Mouse (Mus musculus) forebrain, embryonic 13.5 days (tissue): ENCODE results near the gene Gmppb. TPM values are rescaled to one million over a fixed set of nuclear protein-coding genes. Genes with fewer than 3 reads are reported as not detected.
A peak's percentile ranks its signal among the peaks of the same experiment; 100 is the strongest.

ENCODE experiments used
- ATAC-seq: fragments of 200-750 bp; cut with Nextera tagmentation; 2 replicates; pipeline ENCODE4 v1.8.0; 2017
- H3K27ac ChIP-seq: fragments of 300-500 bp; sonication (generic); 2 replicates; pipeline ENCODE4 v1.5.1; 2015; ENCODE audit warnings: inconsistent platforms, mild to moderate bottlenecking, moderate library complexity
- H3K27me3 ChIP-seq: fragments of 300-500 bp; sonication (generic); 2 replicates; pipeline ENCODE4 v1.6.1; 2015; ENCODE audit warnings: mild to moderate bottlenecking, inconsistent platforms
- H3K36me3 ChIP-seq: fragments of 300-500 bp; sonication (generic); 2 replicates; pipeline ENCODE4 v1.6.1; 2015; ENCODE audit warnings: mild to moderate bottlenecking, inconsistent platforms; ENCODE audit not compliant: poor library complexity, severe bottlenecking
- H3K4me1 ChIP-seq: fragments of 300-500 bp; sonication (generic); 2 replicates; pipeline ENCODE4 v1.6.1; 2015; ENCODE audit warnings: inconsistent platforms
- H3K4me2 ChIP-seq: fragments of 300-500 bp; sonication (generic); 2 replicates; pipeline ENCODE4 v1.6.1; 2015; ENCODE audit warnings: inconsistent platforms, mild to moderate bottlenecking, moderate library complexity
- H3K4me3 ChIP-seq: fragments of 300-500 bp; sonication (generic); 2 replicates; pipeline ENCODE4 v1.5.1; 2015; ENCODE audit warnings: mild to moderate bottlenecking, inconsistent platforms
- H3K9ac ChIP-seq: fragments of 300-500 bp; sonication (generic); 2 replicates; pipeline ENCODE4 v1.6.1; 2015; ENCODE audit warnings: mild to moderate bottlenecking, inconsistent platforms
- H3K9me3 ChIP-seq: fragments of 300-500 bp; sonication (generic); replicated peaks from 2 replicates; pipeline ENCODE4 v1.6.1; 2016; ENCODE audit warnings: inconsistent platforms
- WGBS: fragments of 180-500 bp; shearing (Covaris S2); methylation state at CpG from one replicate; pipeline ENCODE4 v1.1.7; 2015; 5-methylcytosine and 5-hydroxymethylcytosine counted together
- microRNA-seq: library from miRNA; unstranded; fragments of <30 nt; microRNA quantifications from one replicate; pipeline ENCODE4, GENCODE M21; 2016
- polyA plus RNA-seq: library from polyadenylated mRNA; unstranded; fragments of >200 nt; fragmentation: Nextera tagmentation; extraction: Ambion mirVana; gene quantifications from 2 replicates; pipeline ENCODE4 v1.2.1, GENCODE M21; 2015

Gmppb gene
- polyA plus RNA-seq, 1 experiment from 2014 or later: 20.8 TPM

DNA sequence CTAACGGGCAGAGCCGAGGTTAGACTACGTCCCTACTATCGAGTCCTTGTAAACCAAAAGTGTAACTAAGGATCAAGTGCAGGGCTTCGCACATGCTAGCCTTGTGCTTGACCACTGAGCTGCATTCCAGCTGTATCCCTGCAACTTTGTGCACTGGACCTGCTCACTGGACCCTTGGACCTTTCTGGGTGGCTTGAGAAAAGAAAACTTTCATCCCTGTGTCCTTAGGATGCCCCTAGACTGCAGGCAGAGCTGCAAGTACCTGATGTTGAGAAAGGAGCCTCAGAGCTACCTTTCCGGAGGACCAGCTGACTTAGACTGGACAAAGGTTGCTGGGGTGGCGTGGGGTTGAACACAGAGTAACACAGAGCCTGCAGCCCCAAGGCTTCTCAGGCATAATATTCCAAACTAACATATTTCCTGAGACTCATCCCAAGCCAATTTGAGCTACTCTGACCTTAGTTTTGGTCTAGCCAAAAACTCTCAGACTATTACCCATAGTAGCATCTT, 41.6 kb downstream of the Gmppb start:
- Histone ChIP-seq H3K9me3 (no peaks in the 10 kb centered on the region), H3K4me2 (no peak overlapping the region), H3K4me1 (peaks cover 23% of the 10 kb centered on the region), H3K9ac (no peak overlapping the region), H3K36me3 (peaks cover 75% of the 10 kb centered on the region), H3K4me3 (no peak overlapping the region), H3K27me3 (no peaks in the 10 kb centered on the region), H3K27ac (no peak overlapping the region)
- no peak for ATAC-seq
- 98% methylated on average over 7 of the region's 7 CpGs for WGBS

DNA sequence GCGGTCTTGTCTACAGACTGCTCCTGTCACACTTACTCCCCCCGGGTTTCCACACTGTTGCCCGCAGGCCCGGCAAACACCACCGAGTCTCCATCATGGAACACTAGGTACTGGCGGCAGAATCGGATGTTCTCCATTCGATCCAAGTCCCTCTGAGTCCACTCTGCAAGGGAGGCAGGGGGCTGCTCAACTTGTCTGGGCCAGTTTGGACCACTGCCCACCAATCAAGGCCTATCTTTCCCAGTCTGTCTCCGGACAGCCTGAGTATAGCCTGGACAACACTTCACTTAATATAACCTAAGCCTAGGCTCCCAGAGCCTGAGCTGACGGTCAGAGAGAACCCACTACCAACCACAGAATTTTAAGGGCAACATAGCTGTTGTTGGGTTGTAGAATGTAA, 44.5 kb downstream of the Gmppb start:
- peaks cover 49% of the 10 kb centered on the region for H3K36me3 ChIP-seq
- peaks cover 25% of the 10 kb centered on the region for H3K4me1 ChIP-seq
- no peaks in the 10 kb centered on the region for H3K27me3 ChIP-seq
- H3K4me2 ChIP-seq: peak overlapping the region; percentile 98
- H3K27ac ChIP-seq: peak overlapping the region; percentile 55
- WGBS: 74% methylated on average over 10 of the region's 10 CpGs
- no peak for ATAC-seq
- peak overlapping the region; percentile 64 for H3K4me3 ChIP-seq
- no peaks in the 10 kb centered on the region for H3K9me3 ChIP-seq
- peak overlapping the region; percentile 77; the same call in 1 of the 2 replicates for H3K9ac ChIP-seq

DNA sequence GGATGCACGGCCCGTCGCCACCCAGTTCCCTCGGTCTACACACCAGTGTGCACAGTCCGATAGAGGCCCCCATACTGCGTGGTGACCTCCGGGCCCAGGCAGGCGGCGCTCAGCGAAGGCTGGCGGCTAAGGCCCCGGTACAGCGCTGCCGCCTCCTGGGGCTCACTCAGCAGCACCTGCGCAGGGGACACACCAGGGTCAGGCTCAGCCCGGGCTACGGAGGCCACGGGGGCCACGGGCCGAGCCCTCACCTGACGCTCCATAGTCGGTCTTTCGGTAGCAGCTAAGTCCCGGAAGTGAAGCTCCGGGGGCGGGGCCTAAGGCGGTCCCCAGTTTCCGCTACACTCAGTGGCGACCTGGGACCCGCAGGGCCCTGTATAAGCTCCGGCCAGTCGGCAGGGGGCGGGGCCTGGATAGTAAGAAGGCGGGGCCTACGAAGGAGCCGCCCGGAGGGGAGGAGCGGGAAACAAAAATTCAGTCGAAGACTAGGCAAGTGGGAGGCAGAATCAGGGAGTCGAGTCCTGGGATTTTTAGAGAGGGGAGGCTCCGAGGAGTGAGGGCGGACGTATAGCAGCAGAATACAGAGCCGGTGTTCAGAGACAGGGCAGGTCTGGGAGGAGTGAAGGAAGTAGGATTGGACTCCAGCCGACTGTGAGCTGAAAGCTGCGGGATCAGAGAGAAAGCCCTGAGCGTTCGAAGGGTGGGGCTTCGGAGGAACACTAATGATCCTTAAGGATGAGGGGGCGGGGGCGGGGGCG, 45.3 kb downstream of the Gmppb start, which contains the start of gene Apeh:
Apeh (minus strand) TSS at position 423 of the 758 bp plus-strand sequence.
- Histone ChIP-seq H3K9me3 (no peaks in the 10 kb centered on the region), H3K9ac (peak within 1 kb of the TSS; percentile 77), H3K4me1 (peaks cover 25% of the 10 kb centered on the region), H3K27ac (peak within 1 kb of the TSS; percentile 55), H3K27me3 (no peaks in the 10 kb centered on the region), H3K4me3 (peak within 1 kb of the TSS; percentile 64), H3K36me3 (peaks cover 47% of the 10 kb centered on the region), H3K4me2 (peak within 1 kb of the TSS; percentile 98)
- WGBS: 2% methylated on average over 49 of the region's 52 CpGs
- ATAC-seq: peak; percentile 95

DNA sequence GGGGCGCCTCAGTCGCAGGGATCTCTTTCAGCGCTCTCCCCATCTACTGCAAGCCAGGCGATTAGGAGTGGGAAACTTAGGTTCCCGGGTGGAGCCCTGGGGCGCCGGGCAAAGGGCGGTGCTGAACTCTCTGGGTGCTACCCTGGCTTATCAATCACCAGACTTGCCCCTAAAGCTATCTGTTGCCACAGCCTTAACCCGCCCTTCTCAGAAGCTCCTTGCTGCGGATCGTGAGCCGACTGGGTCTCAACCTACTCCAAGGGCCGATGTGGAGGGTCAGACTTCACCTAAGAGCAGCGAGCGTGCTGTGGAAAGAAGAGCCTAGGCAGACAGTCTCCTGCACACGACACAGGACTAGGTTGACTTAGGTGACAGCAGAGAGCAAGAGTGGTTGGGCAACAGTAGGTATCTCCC, 46.0 kb downstream of the Gmppb start:
- Histone ChIP-seq H3K27ac (peak overlapping the region; percentile 55; the same call in 1 of the 2 replicates), H3K9me3 (no peaks in the 10 kb centered on the region), H3K4me1 (peaks cover 25% of the 10 kb centered on the region), H3K4me2 (peak overlapping the region; percentile 98), H3K36me3 (peaks cover 47% of the 10 kb centered on the region), H3K9ac (peak overlapping the region; percentile 77), H3K27me3 (no peaks in the 10 kb centered on the region), H3K4me3 (peak overlapping the region; percentile 64)
- WGBS: 0% methylated on average over 16 of the region's 16 CpGs
- ATAC-seq: no peak; the same call in 1 of the 2 replicates

DNA sequence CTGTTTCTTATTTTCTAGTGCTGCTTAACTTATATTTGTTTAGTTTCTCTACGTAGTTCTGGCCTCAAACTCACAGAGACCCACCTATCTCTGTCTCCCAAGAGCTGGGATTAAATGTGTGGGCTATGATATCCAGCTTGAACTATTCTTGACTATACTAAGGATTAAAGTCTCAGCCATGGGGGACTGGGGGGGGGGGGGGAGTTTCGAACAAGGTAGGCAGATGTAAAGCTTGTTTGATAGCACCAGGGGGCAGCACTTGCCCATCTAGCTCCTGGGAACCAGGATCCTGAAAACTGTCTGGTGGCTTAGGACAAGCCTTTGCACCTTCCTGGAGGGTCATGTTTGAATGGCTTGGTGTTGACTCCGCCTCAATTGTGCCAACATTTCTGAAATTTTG, 46.5 kb downstream of the Gmppb start:
- Histone ChIP-seq H3K4me3 (peak overlapping the region; percentile 64), H3K9me3 (no peaks in the 10 kb centered on the region), H3K4me2 (peak overlapping the region; percentile 98), H3K27me3 (no peaks in the 10 kb centered on the region), H3K27ac (no peak overlapping the region), H3K36me3 (peaks cover 42% of the 10 kb centered on the region), H3K4me1 (peaks cover 25% of the 10 kb centered on the region), H3K9ac (peak overlapping the region; percentile 77)
- WGBS: 13% methylated on average over 3 of the region's 3 CpGs
- ATAC-seq: no peak

DNA sequence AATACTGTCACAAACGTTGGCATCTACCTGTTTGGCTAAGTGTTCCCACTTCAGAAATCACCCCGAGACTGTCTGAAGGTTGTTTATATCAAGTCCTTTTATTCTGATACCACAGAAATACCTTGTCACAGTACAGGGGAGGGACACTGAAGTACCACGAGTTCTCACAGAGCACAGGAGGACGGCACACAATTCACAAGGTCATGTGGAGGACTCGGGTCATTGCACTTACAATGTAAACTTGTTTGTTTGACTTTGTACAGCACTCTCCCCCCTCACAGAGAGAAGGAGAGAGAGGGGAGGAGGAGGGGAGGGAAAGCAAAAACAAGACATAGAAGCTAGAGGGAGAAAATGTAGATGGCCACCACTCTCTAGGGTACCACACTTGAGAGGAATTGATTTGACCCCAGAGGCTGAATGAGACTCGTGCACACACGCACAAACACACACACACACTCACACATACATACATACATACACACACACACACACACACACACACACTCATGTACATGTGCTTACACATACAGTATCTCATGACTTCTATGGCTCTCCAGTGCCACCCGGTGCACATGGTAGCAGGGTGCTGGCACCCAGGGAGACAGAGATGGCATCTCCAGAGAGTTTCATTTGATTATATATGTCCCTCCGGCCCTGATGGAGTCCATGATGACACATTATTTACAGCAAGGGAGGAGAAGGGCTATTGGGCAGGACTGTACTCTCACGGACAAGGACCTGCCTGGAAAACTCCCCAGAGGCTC, 47.1 kb downstream of the Gmppb start:
- peaks cover 25% of the 10 kb centered on the region for H3K4me1 ChIP-seq
- no peaks in the 10 kb centered on the region for H3K27me3 ChIP-seq
- H3K27ac ChIP-seq: no peak overlapping the region
- 68% methylated on average over 10 of the region's 10 CpGs for WGBS
- no peaks in the 10 kb centered on the region for H3K9me3 ChIP-seq
- no peak for ATAC-seq
- H3K4me3 ChIP-seq: no peak overlapping the region
- H3K36me3 ChIP-seq: peaks cover 36% of the 10 kb centered on the region
- H3K9ac ChIP-seq: no peak overlapping the region
- H3K4me2 ChIP-seq: no peak overlapping the region

DNA sequence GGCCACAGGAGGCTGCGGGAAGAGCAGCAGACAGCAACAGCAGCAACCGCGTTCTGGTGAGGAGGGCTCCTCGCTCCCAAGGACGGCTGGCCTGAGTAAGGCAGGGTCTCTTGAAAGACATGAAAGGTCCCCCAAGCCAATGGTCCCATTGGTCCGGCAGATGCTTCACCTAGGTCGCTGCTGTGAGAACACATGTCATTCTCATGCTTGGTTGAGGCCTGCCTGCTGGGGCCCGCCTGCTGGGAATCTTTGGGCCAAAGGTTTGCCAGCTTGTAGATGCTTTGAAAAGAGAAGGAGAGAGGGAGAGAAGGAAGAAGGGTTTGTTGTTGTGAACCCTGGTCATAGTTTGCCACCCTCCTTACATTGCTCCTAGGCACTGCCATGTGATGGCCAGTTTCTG, 50.6 kb downstream of the Gmppb start:
- no peak overlapping the region for H3K4me3 ChIP-seq
- H3K36me3 ChIP-seq: peaks cover 39% of the 10 kb centered on the region
- 87% methylated on average over 8 of the region's 8 CpGs for WGBS
- H3K4me2 ChIP-seq: no peak overlapping the region
- no peaks in the 10 kb centered on the region for H3K27me3 ChIP-seq
- no peak overlapping the region for H3K9ac ChIP-seq
- H3K4me1 ChIP-seq: peaks cover 11% of the 10 kb centered on the region
- H3K27ac ChIP-seq: no peak overlapping the region
- no peak for ATAC-seq
- H3K9me3 ChIP-seq: no peaks in the 10 kb centered on the region

Small RNA genes within 50 kb of the gene (microRNA-seq; reads per million reads assigned to microRNA genes)
- gene Mir7088: not detected

Other genes with a start within 250 kb of the Gmppb start
- gene Rbm6, start 176.0 kb upstream of the Gmppb start, polyA plus RNA-seq: 125 and 129 TPM in 2 replicates
- 18.9 and 20.6 TPM in 2 replicates for gene Mon1a, start 161.1 kb upstream of the Gmppb start, polyA plus RNA-seq
- 0.46 and 0.74 TPM in 2 replicates for gene Mst1r, start 142.4 kb upstream of the Gmppb start, polyA plus RNA-seq
- not detected in 2 replicates for gene Actl11, start 120.8 kb upstream of the Gmppb start, polyA plus RNA-seq
- gene Camkv, start 113.6 kb upstream of the Gmppb start, polyA plus RNA-seq: 23.6 and 27.2 TPM in 2 replicates
- gene Traip, start 99.1 kb upstream of the Gmppb start, polyA plus RNA-seq: 21.7 and 23.6 TPM in 2 replicates
- 2.7 and 3.1 TPM in 2 replicates for gene Uba7, start 73.7 kb upstream of the Gmppb start, polyA plus RNA-seq
- gene Gm20661, start 66.2 kb upstream of the Gmppb start, polyA plus RNA-seq: 0.44 and 0.62 TPM in 2 replicates
- gene Inka1, start 63.4 kb upstream of the Gmppb start, polyA plus RNA-seq: 10.8 and 11.1 TPM in 2 replicates
- gene Cdhr4, start 56.7 kb upstream of the Gmppb start, polyA plus RNA-seq: 0.69 and 1.3 TPM in 2 replicates
- gene Gm20662, start 52.9 kb upstream of the Gmppb start, polyA plus RNA-seq: 0.52 TPM in 1 of 2 replicates, not detected in the other
- 73.6 and 83.9 TPM in 2 replicates for gene Ip6k1, start 46.7 kb upstream of the Gmppb start, polyA plus RNA-seq
- 2.1 and 3.0 TPM in 2 replicates for gene Amigo3, start 3.9 kb downstream of the Gmppb start, polyA plus RNA-seq
- not detected in 2 replicates for gene Mst1, start 31.2 kb downstream of the Gmppb start, polyA plus RNA-seq
- 32.6 and 39.5 TPM in 2 replicates for gene Rnf123, start 34.1 kb downstream of the Gmppb start, polyA plus RNA-seq
- gene Apeh, start 45.4 kb downstream of the Gmppb start, polyA plus RNA-seq: 49.9 and 60.2 TPM in 2 replicates
- gene Bsn, start 141.1 kb downstream of the Gmppb start, polyA plus RNA-seq: 4.7 TPM in 2 replicates
- 40.8 and 45.4 TPM in 2 replicates for gene Dag1, start 214.7 kb downstream of the Gmppb start, polyA plus RNA-seq
- gene Nicn1, start 241.2 kb downstream of the Gmppb start, polyA plus RNA-seq: 94.9 and 95.4 TPM in 2 replicates
- gene Amt, start 247.6 kb downstream of the Gmppb start, polyA plus RNA-seq: 25.3 and 26.7 TPM in 2 replicates